Mouse (Mus musculus) mesoderm, embryonic 11.5 days (tissue): ENCODE measurements around the gene 1700067K01Rik.
"Not testable (repeated sequence)": the region's sequence is repeated elsewhere in the genome, so short reads cannot be mapped to it uniquely, and the experiment has no call there.

ENCODE experiments used
- DNase-seq: peaks from one replicate; pipeline ENCODE4 v3.0.0-alpha.2; 2012; ENCODE audit warnings: low read depth, low spot score

The 1700067K01Rik gene

GRCm38 (mm10) chr8:83982449-83982848, 18.9 kb upstream of the 1700067K01Rik start:
- DNase-seq, result no peak

DNA sequence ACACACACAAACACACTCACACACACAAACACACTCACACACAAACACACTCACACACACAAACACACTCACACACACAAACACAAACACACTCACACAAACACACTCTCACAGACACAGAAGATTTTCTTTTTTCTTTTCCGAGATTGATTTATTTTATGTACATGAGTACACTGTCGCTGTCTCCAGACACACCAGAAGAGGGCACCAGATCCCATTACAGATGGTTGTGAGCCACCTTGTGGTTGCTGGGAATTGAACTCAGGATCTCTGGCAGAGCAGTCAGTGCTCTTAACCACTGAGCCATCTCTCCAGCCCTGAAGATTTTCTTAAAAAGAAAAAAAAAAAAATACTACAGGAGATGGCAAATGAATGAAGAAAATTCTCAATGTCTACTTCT, 18.1 kb upstream of the 1700067K01Rik start:
- not testable (repeated sequence) for DNase-seq

DNA sequence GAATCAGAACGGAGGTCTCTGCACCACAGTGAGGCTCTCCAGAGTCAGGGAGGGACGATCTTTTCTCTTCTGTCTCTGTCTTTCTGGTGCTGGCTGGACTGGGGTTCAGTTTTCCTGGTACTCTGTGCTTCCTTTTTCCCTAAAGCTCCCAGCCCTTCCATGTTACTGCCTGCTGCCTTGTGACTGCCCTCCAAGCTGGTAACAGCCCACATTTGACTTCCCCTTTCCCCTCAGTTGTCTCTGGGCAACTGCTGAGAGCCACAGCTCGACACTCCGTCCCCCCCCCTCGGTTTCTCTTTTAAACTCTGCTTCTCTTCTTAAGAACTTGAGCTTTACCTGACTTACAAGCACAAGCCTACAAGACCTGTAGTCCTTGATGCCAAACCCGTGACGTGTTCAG, 12.1 kb upstream of the 1700067K01Rik start:
- no peak for DNase-seq

- DNase-seq, result no peak
These were observed 11.1 kb upstream of the 1700067K01Rik start for GRCm38 (mm10) chr8:83990170-83990569.

DNA sequence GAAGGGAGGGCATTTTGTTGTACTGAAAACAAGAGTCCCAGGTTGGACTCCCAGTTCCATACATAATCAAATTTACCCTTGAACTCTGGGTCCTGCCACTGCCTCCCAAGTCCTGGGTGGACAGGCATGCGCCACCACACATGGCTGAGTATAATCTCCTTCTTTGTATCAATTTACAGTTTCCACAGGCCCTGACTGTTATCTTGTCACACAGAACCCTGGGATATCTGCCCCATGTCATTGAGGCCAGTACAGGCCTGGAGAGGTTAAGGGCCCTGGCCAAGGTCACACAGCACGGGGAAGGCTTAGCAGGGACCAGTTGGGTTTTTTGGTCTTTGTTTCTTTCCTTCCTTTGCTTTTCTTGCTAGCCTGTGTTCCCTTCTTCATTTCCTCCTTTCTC, 8.8 kb upstream of the 1700067K01Rik start:
- no peak for DNase-seq

GRCm38 (mm10) chr8:83994030-83994429, 7.3 kb upstream of the 1700067K01Rik start:
- DNase-seq, result no peak

DNA sequence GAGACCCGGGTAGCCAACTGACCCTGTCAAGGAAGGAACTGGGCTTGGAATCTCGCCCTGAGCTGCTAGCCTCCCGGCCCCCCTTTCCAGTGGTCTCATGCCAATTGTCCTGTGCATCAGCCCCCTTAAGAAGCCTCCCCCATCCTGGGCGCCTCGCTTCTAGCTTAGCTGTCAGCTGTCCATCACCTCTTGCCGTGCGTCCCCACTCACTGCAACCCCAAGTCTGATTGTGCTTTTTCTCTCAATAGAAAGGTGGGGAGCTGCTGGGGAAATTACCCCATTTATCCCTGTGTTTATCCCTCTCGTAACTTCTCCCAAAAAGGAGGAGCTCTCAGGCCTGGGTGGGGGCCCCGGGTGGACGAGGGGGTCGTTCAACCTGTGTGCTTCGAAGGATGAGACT, 5.3 kb upstream of the 1700067K01Rik start:
- DNase-seq, result no peak

DNA sequence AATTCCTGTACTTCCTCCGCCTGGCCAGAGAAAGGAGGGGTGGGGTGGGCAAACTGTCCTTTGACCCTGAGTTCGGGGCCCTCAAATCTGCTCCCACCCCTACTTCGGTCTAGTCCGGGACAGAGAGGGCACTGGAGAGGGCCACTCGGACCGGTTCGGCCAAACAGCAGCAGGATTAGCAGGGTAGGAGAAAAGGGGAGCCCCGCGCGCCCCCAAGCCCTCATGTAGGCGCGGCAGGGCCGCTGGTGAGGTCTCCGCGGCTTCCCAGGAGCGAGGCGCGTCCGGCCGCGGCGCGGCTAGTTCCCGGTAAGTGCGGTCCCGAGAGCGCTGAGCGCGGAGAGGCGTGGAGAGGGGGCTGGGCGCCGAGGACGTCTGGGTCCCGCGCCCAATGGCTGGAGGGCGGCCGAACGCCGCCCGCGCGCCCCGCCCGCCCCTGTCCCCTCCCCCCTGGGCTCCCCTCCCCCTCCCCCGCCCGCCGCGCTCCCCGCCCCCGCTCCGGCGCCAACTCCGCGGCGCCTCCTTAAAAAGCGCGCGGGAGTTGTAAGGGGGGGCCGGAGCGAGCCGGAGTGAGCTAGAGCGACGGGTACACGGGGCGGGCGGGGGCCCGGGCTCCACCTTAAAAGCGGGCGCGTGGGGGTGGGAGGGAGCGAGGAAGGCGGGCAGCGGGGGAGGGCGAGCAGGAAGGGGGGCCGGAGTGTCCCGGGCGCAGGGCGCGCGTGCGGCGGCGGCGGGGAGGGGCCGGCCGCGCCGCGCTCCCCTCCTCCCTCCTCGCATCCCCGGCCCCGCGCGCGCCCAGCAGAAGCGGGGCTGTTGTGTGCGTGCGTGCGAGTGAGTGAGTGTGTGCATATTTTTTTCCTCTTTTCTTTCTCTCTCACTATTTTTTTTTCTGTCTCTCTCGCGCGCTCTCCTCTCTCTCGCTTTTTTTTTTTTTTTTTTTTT, 4.5 kb upstream of the 1700067K01Rik start:
- DNase-seq, result peak; percentile 90

DNA sequence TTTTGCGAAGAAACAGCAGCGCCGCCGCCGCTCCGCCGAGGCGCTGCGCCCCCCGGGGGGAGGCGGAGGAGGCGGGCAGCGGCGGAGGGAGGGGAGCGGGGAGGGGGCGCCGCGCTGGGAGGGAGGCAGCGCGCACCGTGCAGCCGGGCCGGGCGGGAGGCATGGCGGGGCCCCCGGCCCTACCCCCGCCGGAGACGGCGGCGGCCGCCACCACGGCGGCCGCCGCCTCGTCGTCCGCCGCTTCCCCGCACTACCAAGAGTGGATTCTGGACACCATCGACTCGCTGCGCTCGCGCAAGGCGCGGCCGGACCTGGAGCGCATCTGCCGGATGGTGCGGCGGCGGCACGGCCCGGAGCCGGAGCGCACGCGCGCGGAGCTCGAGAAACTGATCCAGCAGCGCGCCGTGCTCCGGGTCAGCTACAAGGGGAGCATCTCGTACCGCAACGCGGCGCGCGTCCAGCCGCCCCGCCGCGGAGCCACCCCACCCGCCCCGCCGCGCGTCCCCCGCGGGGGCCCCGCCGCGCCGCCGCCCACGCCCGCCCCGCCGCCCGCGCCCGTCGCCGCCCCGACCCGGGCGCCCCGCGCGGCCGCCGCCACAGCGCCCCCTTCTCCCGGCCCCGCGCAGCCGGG, 3.7 kb upstream of the 1700067K01Rik start, which contains the start of gene Samd1:
Samd1 (plus strand) TSS at position 162 of the 631 bp plus-strand sequence.
- DNase-seq, result peak; percentile 52

GRCm38 (mm10) chr8:83998231-83999056, 2.9 kb upstream of the 1700067K01Rik start:
- DNase-seq, result peak; percentile 72

DNA sequence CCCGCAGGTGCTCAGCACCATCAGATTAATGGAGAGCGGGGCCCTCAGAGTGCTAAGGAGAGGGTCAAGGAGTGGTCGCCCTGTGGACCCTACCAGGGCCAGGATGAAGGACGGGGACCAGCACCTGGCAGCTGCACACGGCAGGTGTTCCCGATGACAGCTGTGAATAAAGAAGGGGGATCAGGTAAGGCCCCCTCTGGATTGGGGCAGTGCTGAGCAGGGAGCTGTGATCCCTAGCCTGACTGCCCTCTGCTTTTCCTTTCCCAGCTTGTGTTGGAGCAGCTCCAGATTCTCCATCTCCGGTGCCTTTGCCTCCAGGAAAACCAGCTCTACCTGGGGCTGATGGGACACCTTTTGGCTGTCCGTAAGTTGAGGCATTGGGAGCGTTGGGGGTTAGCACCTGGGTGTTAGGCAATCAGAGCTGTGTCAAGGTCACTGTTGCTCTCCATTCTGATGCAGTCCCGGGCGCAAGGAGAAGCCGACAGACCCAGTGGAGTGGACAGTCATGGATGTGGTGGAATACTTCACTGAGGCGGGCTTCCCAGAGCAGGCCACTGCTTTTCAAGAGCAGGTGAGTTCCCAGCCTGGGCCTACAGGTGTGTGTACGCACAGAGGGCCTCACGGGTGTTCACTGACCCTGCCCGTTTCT, 2.1 kb upstream of the 1700067K01Rik start:
- no peak for DNase-seq

DNA sequence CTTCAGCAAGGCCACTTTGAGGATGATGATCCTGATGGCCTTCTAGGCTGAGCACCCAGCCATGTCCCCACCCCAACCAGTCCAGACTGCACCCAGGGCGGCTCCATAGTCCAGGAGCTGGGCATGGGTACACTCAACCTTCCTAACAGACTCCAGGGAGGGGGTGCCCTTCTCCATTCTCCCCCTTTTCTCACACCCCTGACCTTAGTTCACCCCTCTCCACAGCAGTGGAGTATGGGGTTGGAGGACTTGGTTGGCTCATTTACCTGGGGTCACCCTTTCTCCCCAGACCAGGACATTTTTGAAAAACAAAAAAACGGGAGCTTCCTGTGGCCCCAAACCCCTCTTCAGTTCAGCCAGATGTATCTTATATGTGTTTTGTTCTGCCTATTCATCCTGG, 1.5 kb upstream of the 1700067K01Rik start:
- no peak for DNase-seq

- DNase-seq, result no peak
These were observed 1.8 kb downstream of the 1700067K01Rik start for GRCm38 (mm10) chr8:84002957-84003611.

- no peak for DNase-seq
These were observed 2.4 kb downstream of the 1700067K01Rik start for GRCm38 (mm10) chr8:84003612-84004246.

DNA sequence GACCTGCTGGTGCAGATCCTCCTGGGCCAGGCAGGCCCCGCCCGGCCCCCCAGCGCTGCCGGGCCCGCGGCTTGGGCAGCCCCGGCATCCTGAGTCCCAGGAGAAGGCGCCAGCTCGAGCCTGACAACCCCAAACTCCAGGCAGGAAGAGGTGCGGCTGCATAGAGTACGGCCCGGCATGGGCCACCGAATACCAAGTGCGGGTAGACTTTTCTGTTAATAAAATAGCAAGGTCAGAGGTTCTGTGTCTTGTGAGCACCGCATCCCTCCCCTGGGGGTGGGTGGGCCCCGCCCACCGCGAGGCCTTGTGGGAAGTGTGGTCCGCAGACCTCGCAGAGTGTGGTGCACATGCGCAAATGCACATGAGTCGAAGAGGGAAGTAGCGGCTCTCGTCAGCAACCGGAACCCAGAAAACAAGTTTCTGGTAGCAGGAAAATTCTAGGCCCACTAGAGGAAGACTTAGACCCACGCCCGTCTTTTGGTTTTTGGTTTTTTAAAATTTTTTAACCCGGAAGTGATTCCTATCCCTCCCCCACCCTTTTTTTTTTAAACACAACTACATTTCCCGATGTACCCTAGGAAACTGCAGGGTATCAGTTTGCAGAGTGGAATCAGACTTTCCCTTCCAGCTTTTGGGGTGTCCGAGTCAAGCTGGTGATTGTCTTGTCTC, 3.4 kb downstream of the 1700067K01Rik start:
- DNase-seq, result peak; percentile 95

DNA sequence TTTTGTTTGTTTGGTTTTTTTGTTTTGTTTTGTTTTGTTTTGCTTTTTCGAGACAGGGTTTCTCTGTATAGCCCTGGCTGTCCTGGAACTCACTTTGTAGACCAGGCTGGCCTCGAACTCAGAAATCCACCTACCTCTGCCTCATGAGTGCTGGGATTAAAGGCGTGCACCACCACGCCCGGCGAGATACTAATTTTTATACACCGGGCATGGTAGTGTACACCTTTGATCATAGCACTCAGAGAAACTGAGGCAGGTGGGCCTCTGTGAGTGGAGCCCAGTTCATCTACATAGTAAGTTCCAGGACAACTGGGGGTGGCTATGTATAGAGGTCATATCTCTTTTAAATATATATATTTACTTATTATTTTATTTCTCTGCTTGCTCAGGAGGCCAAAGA, 4.2 kb downstream of the 1700067K01Rik start:
- DNase-seq, result not testable (repeated sequence)

DNA sequence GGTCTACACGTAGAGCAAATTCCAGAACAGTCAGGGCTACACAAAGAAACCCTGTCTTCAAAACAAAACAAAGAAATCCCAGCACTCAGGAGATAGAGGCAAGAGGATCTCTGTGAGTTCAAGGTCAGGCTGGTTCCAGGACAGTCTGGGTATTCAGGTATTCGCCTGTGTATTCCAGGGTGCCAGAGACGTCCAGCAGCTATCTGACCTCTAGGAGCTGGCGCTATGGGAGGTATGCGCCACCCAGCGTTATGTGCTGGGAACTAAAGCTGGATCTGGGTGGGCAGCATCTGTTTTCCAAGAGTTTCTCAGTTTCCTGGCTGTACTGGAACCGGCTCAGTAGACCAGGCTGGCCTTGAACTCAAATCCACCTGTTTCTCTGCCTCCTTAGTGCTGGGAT, 7.1 kb downstream of the 1700067K01Rik start:
- DNase-seq, result peak; percentile 44

DNA sequence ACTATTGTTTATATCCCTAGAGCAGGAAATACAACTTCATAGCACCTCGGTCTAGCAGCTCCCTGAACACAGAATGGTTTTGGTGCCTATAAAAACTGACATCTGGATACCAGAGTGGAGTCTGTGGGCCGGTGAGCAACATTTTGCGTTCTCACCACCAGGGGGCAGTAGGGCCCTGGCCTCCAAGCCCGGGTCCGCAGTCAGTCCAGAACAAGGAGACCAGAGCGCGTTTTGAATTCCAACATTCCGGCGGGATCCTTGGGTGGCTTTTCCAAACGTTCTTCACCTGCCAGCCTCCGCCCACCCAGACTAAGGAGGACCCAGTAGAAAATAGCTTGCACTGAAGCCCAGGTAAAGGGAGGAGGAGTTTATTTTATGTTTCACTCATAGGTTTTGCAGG, 8.6 kb downstream of the 1700067K01Rik start:
- peak; percentile 92 for DNase-seq
